Mouse (Mus musculus): Measurements from ENCODE around the gene Gp1ba. TPM values are rescaled to one million over a fixed set of nuclear protein-coding genes. Genes with fewer than 3 reads are reported as not detected.

Gene Gp1ba
- total and polyA plus RNA-seq, 3 experiments: 0.25 to 0.84 TPM; not detected in 1

DNA sequence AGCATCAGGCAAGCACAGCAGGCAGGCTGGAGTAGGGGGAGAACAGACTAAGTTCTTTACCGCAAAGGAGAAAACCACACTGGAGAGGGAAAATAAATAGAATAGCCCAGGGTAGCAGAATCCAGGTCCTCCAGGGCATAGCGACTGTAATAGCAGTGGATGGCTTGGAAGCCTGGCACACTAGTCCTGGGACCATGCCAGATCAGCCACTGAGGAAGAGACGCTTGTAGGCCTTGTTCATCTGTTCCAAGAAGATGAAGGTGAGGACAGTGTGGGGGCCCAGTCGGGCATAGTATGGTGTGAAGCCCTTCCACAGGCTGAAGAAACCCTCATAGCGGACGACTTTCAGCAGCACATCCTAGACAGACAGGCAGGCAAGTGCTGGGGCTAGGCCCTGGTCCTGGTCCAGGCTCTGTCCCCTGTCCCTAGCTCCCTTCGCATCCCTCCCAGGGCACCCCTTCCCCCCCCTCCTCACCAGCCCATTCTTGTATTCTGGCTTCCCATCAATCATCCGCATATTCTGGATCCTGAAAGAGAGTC is 5.7 kb downstream of the Gp1ba start:
- Histone ChIP-seq H3K4me3 (replicated peaks in 1 of 3; ENCODE audit: low read depth in 2 of 3, low read length in 2 of 3, poor library complexity in 1 of 3) (no peak overlapping the region), H3K4me1 (ENCODE audit: control insufficient read depth in 1 of 2, insufficient read depth in 2 of 2) (peaks cover 15 to 28% of the 10 kb centered on the region in 2 experiments), H3K9me3 (replicated peaks; ENCODE audit: low read length) (no peaks in the 10 kb centered on the region), H3K27ac (ENCODE audit: insufficient read depth, low read depth) (no peak overlapping the region), H3K9ac (ENCODE audit: insufficient read depth, low read depth) (no peak overlapping the region), H3K36me3 (replicated peaks in 1 of 2; ENCODE audit: control insufficient read depth in 1 of 2, insufficient read depth in 1 of 2, low read length in 1 of 2) (peaks cover 20 to 59% of the 10 kb centered on the region in 2 experiments), H3K4me2 (ENCODE audit: insufficient read depth, low read depth, poor library complexity, severe bottlenecking) (no peak overlapping the region), H3K27me3 (replicated peaks) (no peaks in the 10 kb centered on the region), H3K79me2 (replicated peaks; ENCODE audit: control insufficient read depth, extremely low read depth, insufficient read depth, poor library complexity, severe bottlenecking) (peaks cover 28% of the 10 kb centered on the region)
- TF ChIP-seq SMC3 (IDR thresholded peaks at IDR 0.05; ENCODE audit: low read depth, low read length): no peak
- dilution Hi-C loops (cut with MboI; ENCODE audit: extremely low pct_ligation_motif_present, extremely low pct_unique_long_range_greater_than_20kb, low sequenced_read_pairs): no loop called here
- no peak for DNase-seq (ENCODE audit: extremely low read depth)
- in situ Hi-C loops (cut with MboI; ENCODE audit: low pct_ligation_motif_present, low pct_unique_long_range_greater_than_20kb, low sequenced_read_pairs): no loop called here

DNA sequence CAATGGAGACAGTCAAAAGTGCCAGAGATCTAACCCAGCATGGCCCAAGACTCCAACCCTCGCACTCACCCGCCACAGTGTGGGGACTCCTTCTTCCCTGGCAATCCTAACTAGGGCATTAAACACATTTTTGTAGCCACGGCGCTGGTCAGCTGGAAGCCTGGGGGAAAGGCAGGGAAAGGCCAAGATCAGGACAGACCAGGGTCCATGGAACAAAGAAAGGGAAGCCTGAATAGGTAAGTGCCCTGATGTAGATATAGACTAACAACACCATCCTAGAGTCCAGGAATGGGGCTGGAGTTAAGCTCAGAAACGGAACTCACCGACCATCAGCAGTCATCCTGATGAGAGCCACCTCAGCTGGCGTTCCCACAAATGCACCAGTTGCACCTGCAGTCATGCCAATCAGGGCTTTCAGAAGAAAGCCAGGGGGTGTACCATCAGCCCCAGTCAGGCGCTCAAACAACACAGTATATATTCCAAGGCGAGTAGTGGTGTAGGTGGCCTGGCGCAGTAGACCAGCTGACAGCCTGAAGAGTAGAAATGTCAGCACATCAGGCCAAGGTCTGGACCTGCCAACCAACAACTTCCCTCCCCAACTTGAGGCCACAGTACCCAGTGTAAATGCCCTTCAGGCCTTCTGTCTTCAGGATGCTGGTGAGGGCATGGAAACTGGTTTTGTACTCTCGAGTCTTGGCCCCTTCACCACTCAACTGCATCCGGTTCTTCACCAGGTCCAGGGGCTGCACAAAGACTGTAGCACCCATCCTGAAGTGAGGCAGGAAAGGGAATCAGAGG is 6.7 kb downstream of the Gp1ba start:
- H3K9ac ChIP-seq (ENCODE audit: insufficient read depth, low read depth): peak overlapping the region; percentile 93
- H3K79me2 ChIP-seq (replicated peaks; ENCODE audit: control insufficient read depth, extremely low read depth, insufficient read depth, poor library complexity, severe bottlenecking): peaks cover 39% of the 10 kb centered on the region
- in situ Hi-C loops (cut with MboI; ENCODE audit: low pct_ligation_motif_present, low pct_unique_long_range_greater_than_20kb, low sequenced_read_pairs): no loop called here
- no peaks in the 10 kb centered on the region for H3K27me3 ChIP-seq (replicated peaks)
- H3K27ac ChIP-seq (ENCODE audit: insufficient read depth, low read depth): no peak overlapping the region
- peak overlapping the region; percentile 66 to 99 (median 80) for H3K4me3 ChIP-seq (replicated peaks in 1 of 3; ENCODE audit: low read depth in 2 of 3, low read length in 2 of 3, poor library complexity in 1 of 3)
- dilution Hi-C loops (cut with MboI; ENCODE audit: extremely low pct_ligation_motif_present, extremely low pct_unique_long_range_greater_than_20kb, low sequenced_read_pairs): no loop called here
- H3K36me3 ChIP-seq (replicated peaks in 1 of 2; ENCODE audit: control insufficient read depth in 1 of 2, insufficient read depth in 1 of 2, low read length in 1 of 2): peaks cover 29 to 67% of the 10 kb centered on the region in 2 experiments
- peak; percentile 17 for DNase-seq (ENCODE audit: extremely low read depth)
- peaks cover 20 to 38% of the 10 kb centered on the region in 2 experiments for H3K4me1 ChIP-seq (ENCODE audit: control insufficient read depth in 1 of 2, insufficient read depth in 2 of 2)
- no peak for TF ChIP-seq NELFE (IDR thresholded peaks at IDR 0.05; ENCODE audit: low read depth, low read length)
- TF ChIP-seq CHD2 (IDR thresholded peaks at IDR 0.05; ENCODE audit: low read length): no peak
- TF ChIP-seq USF1 (IDR thresholded peaks at IDR 0.05; ENCODE audit: low read depth, low read length): no peak
- no peak for TF ChIP-seq ELF1 (IDR thresholded peaks at IDR 0.05; ENCODE audit: low read depth, low read length)
- TF ChIP-seq NRF1 (IDR thresholded peaks at IDR 0.05; ENCODE audit: low read depth, low read length): no peak
- no peak for TF ChIP-seq RAD21 (IDR thresholded peaks at IDR 0.05; ENCODE audit: low read depth, low read length)
- TF ChIP-seq TBP (conservative IDR thresholded peaks at IDR 0.05; ENCODE audit: low read depth, low read length): no peak
- no peak for TF ChIP-seq BHLHE40 (IDR thresholded peaks at IDR 0.05; ENCODE audit: low read depth, low read length)
- no peak for TF ChIP-seq MXI1 (IDR thresholded peaks at IDR 0.05; ENCODE audit: low read depth, low read length)
- no peak for TF ChIP-seq ZMIZ1 (IDR thresholded peaks at IDR 0.05; ENCODE audit: low read depth, low read length)
- TF ChIP-seq MYC (IDR thresholded peaks at IDR 0.05; ENCODE audit: low read depth, low read length): no peak
- TF ChIP-seq SMC3 (IDR thresholded peaks at IDR 0.05; ENCODE audit: low read depth, low read length): no peak
- no peak for TF ChIP-seq POLR2AphosphoS2 (IDR thresholded peaks at IDR 0.05; ENCODE audit: low read depth, low read length)
- TF ChIP-seq GABPA (IDR thresholded peaks at IDR 0.05; ENCODE audit: insufficient replicate concordance, low read depth, low read length): no peak
- H3K9me3 ChIP-seq (replicated peaks; ENCODE audit: low read length): no peaks in the 10 kb centered on the region
- peak overlapping the region; percentile 81 for H3K4me2 ChIP-seq (ENCODE audit: insufficient read depth, low read depth, poor library complexity, severe bottlenecking)

Measured in CH12.LX (cell line).